Mouse (Mus musculus) adrenal gland, postnatal 14 days (tissue): ENCODE measurements around the gene Jarid2. TPM values are rescaled to one million over a fixed set of nuclear protein-coding genes. Genes with fewer than 3 reads are reported as not detected.

ENCODE experiments used
- DNase-seq: peaks from one replicate; pipeline ENCODE4 v3.0.0; 2021; ENCODE audit warnings: mixed read lengths
- total RNA-seq: library from RNA; stranded (reverse); gene quantifications from 2 replicates; pipeline ENCODE4 v1.2.3, GENCODE M21; 2021

The Jarid2 gene
- total RNA-seq, 1 experiment from 2014 or later: 53.6 TPM

DNA sequence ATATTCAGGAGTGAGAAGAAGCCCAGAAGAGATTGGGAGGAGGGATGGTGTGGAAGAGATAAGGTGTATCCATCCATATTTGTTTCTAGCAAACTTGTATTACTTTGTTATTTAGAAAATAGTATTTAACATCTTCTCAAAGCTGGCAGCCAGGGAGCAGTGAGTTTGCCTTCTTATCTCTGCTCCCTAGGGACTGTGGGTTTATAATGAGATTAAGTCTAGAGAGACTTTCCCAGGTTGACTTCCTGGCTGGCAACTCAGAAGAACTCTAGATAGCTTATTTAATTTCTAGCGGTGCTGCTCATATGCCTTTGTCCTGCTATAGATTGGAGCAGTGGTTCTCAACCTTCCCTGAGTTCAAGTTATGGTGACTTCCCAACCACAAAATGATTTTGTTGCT, 51.2 kb downstream of the Jarid2 start:
- DNase-seq: no peak

DNA sequence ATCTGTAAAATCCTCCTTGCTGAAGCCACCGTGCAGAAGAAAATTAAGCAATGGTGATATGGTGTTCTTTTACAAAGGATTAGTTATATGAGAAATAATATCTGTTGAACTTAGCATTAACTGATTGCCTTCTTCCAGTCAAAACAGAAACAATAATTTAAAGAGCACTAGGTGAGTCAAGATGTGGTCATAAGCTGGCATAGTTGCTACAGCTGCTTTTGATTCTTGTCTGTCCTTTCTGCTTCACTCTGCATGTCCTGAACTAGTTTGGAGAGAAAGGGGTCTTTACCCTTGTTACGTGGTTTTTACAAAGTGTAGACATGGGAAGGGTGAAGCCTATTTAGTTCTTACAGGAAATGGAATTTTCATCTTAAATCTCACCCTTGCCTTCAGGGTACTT, 51.9 kb downstream of the Jarid2 start:
- no peak for DNase-seq

DNA sequence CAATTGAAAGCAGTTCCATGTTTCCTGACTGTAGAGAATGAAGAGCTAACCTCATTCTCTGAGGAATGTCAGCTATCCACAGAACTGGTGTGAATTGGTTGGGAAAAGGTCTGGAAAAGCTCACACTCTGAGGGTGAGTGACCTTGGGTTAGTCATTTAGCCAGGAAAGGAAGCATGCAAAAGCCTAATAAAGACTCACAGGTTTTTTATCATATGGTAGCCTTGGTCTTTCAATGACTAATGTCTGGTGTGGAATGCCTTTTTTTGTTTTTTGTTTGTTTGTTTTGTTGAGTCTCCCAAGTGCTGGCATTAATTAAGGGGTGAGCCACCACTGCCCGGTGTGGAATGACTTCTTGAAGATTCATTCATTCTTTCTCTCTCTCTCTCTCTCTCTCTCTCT, 55.3 kb downstream of the Jarid2 start:
- DNase-seq: no peak

DNA sequence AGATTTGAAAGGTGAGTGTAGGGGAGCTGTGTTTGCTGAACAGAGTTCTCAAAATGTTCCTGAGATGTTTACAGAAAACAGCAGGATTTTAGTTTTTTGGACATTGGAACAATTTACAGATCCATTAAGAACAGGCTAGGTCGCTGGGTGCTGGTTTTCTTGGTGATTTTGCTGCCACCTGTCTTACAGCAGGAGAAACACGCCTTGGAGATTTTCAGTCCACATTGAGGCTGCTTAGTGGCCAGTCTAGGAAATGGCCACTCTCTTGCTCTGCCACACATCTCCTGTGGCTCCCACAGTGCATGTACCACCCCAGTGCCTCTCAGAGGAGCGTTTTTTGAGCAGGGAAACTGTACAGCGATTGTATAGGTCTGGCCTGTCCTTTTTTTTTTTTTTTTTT, 57.0 kb downstream of the Jarid2 start:
- peak; percentile 64 for DNase-seq

DNA sequence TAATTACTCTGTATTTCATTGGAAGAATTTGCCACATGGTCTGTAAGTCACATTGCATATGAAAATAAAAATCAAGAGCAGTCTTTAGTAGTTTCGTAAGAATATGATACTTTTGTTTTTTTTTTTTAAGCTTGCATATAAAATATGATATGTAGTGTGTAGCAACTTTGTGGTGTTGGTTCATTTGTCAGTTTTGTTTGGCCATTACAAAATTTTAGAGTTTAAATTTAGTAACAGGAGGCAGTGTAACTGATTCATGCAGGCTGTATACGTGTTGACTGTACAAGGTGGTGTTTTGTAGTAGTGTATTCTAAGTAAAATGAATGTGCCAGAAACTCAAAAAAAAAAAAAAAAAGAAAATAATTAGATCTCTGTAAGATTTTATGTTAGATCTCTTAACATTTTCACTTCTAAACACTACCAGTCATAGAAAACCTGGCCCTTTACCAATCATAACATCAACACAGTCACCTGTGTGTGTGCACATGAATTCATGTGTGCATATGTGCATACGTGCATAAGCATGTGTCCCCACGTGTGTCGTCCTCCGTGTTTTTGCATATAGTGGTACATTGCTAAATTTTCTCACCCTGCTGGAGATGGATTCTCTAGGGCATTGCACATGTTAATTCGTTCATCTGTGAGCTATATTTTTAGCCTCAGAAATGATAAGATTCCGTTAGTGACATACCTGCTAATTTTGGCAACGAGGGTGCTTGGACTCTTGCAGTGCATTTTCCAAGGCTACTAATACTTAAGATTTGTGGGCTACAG, 59.3 kb downstream of the Jarid2 start:
- DNase-seq: no peak

DNA sequence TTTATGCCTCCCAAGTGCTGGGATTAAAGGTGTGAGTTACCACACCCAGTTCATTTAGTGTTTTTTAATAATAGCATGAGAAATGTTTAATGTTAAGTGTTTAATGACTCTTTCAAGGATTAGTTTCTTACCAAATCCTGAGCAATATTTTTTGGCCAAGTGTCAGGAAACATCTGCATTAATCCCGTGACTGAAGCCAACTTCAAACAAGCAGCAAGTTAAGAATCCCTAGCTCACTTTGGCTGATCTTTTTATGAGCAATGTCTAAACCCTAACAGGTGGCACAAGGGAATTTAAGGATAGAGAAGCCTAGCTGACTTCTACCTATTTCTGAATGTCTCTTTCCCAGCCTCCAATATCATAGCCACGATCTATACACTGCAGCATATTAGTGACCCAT, 60.7 kb downstream of the Jarid2 start:
- no peak for DNase-seq

DNA sequence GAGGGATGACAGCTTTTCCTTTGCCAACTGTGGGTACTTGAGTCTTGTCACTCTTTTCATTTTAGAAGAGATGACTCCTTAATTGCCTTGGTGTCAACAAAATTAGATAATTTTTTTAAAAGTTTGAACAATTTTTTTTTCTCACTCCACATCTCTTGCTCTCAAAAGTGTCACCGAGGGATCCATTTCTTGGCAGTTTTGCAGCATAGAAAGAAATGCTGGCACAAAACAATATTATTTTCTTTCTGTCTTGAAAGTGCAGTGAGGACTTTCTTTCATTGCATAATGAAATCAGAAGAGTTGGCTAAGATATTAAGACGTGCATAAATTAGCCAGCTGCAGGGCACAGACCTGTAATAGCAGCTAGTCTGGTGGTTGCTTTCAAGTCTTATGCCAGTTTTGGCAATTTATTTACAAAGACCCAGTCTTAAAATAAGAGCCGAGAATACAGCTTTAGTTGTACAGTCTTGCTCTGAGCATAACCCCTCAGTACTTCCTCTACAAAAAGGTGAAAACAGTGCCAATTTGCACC, 63.2 kb downstream of the Jarid2 start:
- no peak for DNase-seq

DNA sequence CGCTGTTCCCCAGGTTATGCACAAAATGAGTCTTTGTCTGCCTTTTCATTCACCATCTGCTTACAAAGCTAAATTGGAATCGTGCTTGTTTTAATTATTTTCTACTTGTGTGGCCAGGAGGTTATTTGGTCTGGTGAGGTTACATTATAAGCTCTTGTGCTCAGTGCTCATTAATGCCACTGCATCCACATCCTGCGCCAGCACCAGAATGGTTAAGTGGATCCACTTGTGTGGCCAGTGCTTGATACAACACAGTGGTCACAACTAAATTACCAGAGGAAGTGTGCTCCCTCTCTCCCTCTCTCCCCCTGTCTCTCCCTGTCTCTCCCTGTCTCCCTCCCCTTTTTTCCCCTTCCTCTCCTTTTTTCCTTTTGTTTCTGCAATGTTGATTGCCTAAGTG, 66.6 kb downstream of the Jarid2 start:
- DNase-seq: no peak

DNA sequence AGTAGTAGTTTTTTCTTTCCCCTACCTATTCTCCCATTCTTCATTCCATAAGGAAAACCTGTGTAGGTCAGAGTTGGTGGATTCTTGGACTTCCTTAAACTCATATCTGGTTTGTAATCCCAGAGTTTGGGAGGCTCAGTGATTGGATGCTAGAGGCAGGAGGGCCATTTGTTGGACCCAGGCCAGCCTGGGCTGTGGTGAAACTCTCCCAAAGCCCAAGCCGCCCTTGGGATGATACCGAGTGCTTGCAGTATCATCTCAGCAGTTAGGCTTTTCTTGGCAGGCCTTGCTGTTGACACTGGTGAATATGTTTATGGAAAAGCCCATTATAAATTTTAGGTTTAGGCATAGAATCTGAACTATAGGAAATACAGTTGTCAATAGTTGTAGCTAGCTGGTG, 67.5 kb downstream of the Jarid2 start:
- peak; percentile 81 for DNase-seq

DNA sequence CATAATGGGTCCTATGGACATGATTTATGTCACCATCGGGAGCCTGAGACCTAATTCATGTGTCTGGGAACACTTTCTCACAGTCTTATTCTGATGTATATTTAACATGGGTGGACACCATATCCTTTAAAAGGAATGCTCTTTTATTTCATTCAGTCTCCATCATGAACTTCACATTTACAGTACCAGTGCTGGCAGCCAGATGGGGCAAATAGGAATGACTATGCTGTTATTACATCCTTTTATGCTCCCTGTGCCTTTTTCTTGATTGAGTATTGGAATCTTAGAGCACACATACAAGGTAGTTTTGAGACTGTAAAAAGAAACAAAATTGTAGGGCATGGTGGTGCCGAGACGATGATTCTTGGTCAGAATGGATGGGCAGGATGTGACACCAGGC, 69.0 kb downstream of the Jarid2 start:
- DNase-seq: no peak

DNA sequence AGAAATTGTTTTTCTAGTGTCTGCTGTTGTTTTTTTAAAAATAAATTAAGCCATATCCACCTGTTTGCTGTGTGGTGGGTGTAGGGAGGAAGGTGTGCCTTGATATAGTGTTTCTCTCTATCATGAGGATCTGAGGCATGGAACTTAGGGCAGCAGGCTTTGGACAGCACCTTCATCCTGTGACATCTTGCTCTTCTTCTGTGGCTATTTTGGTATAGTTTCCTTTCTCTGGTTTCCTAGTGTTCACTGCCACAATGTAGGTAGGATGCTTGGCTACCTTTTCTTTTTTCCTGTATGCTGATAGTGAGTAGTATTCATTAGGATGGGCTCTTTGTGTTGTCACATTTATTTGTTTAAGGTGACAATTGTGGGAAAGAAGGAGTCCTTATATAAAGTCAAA, 69.9 kb downstream of the Jarid2 start:
- no peak for DNase-seq

DNA sequence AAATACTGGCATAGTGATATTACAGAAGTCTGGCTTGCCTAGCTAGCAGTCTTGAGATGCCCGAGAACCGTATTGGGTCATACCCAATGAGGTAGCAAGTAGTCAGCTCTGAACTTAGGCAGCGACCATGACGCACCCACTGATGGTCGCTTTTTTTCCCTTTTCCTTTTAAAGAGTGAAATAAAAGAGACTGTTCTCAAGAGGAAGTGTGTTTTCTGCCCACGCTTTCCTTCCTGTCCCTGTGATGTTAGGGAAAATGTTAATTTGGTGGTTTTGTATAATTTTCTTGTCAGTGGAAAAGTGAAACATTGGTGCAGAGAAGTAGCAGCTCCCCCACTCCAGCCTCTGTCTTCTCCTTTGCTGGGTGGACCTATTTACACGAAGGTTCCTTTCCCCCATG, 70.8 kb downstream of the Jarid2 start:
- DNase-seq: no peak

DNA sequence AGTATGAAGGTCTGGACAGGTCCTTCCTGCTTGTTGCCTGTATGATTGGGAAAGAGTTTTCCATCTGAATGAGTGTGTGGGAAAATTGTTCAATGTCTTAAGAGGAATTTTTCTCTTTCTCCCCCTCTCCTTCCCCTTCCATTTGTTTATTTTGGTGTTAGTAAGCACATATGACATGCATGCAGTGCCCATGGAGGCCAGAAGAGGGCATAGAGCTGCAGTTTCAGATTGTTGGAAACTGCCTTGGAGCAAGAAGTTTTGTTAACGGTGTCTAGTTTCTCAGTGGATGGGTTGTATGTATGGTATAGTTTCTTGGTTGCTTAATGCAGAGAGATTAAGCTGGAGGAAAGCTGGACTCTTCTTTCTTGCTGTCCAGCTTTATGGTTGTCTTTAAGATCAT, 75.6 kb downstream of the Jarid2 start:
- peak; percentile 73 for DNase-seq

DNA sequence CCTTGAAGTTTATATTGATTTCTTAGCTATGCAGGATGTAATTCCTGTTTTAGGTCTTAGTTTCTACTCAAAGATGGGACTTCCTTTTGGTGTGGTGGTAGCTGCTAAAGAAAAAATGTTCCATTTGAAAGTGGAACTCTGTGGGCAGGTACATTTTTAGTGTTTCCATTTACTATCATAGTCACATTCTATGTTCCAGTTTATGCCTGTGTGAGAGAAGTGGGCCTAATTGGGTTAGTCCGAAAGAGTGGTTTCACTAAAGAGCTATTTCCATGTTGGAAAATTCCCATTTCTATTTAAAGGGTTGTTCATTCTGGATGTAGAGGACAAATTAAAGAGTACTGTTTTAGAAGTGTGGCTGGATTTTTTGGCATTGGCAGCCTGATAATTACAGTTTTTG, 79.0 kb downstream of the Jarid2 start:
- DNase-seq: no peak

DNA sequence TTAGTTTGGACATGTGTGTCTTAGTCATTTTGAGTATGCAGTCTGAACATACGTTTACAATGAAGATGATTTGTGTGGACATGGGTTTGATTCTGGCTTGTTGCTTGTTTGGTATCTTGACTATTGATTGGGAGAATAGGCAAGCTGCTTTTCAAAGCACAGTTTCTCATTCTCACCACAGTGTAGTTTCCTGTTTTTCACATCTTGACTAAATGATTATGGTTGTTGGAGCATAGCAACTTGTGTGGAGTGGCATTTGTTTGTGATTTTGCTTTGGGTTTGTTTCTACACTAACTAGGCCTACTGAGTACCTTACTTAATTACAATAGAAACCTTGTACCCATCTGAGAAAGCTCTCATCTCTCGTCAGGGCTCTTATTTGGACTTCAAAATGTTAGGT, 81.7 kb downstream of the Jarid2 start:
- DNase-seq: no peak

DNA sequence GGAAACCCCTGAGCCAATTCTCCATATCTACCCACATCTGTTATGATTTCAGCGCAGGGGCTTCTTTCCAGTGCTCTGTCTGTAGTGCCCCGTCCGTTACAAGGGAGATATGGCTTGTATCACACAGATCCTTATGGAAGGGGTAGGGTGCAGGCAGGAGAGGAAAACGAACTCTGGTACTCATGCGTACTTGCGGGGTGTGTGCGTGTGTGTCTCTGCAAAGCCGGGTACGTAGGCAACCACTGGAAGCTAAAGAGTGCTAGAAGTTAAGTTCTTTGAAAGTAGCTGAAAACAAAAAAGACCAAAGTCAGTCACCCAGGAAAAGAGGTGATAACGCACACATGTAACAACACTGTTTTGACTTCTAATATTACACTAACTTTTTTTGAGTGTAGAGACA, 82.3 kb downstream of the Jarid2 start:
- DNase-seq: no peak

DNA sequence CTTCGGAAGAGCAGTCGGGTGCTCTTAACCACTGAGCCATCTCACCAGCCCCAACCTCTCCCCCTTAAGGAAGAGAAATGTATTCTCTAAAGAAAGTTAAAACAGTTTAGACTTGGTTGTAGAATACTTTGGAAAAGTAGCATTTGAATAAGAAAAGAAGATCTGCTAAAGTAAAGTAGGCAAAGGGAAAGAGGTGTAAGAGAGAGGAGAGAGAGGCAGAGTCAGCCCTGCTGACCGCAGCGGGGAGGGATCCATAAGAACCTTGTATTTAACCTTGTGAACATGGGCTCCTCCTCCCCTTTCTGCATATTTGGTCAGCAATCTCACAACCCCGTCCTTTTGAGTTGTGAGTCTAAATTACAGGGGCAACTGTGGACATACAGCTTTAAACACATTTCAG, 83.1 kb downstream of the Jarid2 start:
- DNase-seq: no peak

DNA sequence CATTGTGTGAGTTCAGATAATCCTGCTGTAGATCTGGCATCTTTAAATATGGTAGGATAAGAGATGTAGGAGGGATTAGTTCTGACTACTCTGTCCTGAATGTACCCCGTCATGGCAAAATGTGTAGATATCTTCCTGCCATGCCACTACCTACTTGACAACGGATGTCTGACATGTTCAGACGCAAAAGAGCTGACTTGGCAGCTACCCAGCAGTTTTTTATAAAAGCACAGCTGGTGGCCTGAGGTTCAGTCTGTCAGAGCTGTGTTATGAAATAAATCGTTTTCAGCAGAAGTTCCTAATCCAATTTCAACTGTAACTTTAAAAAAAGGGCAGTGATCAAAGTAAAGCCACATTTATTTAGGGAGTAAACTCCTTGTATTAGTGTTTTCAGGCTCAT, 90.1 kb downstream of the Jarid2 start:
- peak; percentile 64 for DNase-seq

DNA sequence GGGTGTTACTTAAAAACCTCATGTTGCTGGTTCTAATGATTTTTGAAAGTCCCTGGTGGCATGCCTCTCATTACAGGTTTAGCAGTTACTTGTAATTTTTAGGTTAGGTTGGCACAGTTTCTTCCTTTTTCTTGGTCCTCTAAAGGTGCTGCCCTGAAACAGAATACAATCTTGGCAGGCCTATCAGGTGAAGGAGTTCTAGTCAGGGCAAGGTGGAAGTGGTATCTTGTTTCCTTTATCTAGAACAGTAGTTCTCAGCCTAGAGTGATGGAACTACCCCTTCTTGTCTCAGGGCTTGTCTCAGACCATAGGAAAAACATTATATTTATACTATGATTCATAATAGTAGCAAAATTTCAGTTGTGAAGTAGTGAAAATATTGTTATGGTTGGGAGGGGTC, 93.3 kb downstream of the Jarid2 start:
- no peak for DNase-seq

DNA sequence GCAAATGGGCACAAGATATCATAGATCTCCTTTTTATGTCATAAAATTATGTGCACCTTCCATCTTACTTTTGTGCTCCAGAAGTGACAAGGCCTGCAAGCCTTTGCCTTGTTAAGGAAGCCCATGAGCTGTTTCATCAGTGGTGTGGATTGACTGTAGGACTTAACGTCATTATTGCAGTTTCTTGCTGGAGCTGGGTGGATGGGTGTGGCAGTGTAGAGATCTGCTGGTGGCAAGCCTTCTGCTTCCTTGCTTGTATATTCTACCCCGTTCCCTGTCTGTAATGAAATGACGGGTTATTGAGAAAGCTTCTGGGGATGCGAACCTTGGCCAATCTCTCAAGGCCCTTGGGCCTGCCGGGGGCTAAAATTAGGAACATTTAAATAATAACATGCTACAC, 99.6 kb downstream of the Jarid2 start:
- no peak for DNase-seq

DNA sequence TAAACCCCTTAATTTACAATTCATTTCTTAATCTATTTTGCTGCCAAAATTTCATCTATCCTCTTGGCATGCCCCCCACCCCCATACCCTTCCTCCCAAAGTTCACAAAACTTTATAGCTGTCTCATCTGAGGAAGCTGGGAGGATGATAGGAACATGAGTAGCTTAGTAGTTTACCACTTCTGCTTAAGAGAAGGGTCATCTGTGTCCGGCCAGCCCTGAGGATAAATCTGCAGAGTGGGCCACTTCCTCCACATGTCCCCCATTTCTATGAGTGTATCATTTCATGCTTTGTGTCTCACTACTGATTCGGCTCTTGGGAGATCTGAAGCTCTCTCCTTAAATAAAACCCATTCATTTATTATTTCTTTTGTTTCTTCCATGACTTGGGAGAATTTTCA, 102.8 kb downstream of the Jarid2 start:
- DNase-seq: no peak

DNA sequence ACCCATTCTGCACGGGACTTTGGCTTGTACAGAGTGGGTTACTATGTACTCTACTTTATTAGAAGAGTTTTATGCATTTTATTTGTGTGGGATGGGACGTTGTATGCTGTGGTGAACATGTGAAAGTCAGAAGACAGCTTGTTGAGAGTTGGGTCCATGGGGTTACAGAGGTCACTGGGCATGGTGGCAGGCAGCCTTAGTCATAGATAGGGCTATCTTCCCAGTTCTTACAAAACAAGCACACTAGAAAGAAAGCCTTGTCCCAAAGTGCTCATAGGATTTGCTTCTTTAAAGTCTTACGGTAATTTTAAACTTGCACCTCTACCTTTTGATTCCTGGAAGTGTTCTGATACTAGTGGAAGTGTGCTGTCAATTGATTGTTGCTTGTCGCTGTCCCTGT, 103.6 kb downstream of the Jarid2 start:
- DNase-seq: no peak

DNA sequence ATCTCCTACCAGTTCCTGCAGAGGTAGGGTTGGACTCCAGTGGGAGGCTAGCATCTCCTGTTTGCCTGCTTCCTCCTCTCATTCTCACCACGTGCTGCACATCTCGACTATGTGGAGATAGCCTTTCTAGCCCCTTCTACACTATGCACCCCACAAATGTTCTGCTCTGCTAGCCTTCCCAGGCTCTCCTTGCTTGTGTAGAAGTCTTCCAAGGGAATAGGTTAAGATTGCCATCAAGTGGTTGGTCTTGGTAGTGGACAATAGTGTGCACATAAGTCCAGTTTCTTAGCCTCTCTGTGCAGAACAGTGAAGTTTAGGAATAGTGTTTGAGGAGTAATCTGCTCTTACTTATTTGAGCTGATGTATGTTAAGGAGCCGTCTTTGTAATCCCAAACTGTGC, 104.1 kb downstream of the Jarid2 start:
- peak; percentile 49 for DNase-seq

DNA sequence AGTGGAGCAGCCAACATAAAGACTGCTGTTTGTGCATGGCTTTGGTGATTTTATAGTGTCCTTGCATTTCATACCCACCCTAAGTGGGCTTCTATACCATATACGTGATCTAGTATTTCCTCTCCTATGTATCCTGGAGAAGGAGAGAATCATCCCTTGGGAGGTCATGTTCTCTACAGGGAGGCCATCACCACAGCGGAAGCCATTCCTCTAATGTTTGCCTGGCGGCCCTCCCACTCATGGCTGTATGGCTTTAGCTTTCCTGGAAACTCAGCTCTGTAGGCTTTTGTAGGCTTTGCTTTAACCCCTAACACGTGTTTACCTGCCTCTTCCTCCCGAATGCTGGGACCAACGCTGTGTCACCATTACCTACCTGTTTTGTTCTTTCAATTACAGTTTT, 108.2 kb downstream of the Jarid2 start:
- no peak for DNase-seq
